Mouse (Mus musculus) forebrain, embryonic 13.5 days (tissue): ENCODE measurements around the gene Tmem8. TPM values are rescaled to one million over a fixed set of nuclear protein-coding genes. Genes with fewer than 3 reads are reported as not detected.

Source experiments
- ATAC-seq: fragments of 200-750 bp; cut with Nextera tagmentation; 2 replicates; pipeline ENCODE4 v1.8.0; 2017
- H3K27ac ChIP-seq: fragments of 300-500 bp; sonication (generic); 2 replicates; pipeline ENCODE4 v1.5.1; 2015; ENCODE audit warnings: inconsistent platforms, mild to moderate bottlenecking, moderate library complexity
- H3K27me3 ChIP-seq: fragments of 300-500 bp; sonication (generic); 2 replicates; pipeline ENCODE4 v1.6.1; 2015; ENCODE audit warnings: mild to moderate bottlenecking, inconsistent platforms
- H3K36me3 ChIP-seq: fragments of 300-500 bp; sonication (generic); 2 replicates; pipeline ENCODE4 v1.6.1; 2015; ENCODE audit warnings: mild to moderate bottlenecking, inconsistent platforms; ENCODE audit not compliant: poor library complexity, severe bottlenecking
- H3K4me1 ChIP-seq: fragments of 300-500 bp; sonication (generic); 2 replicates; pipeline ENCODE4 v1.6.1; 2015; ENCODE audit warnings: inconsistent platforms
- H3K4me2 ChIP-seq: fragments of 300-500 bp; sonication (generic); 2 replicates; pipeline ENCODE4 v1.6.1; 2015; ENCODE audit warnings: inconsistent platforms, mild to moderate bottlenecking, moderate library complexity
- H3K4me3 ChIP-seq: fragments of 300-500 bp; sonication (generic); 2 replicates; pipeline ENCODE4 v1.5.1; 2015; ENCODE audit warnings: mild to moderate bottlenecking, inconsistent platforms
- H3K9ac ChIP-seq: fragments of 300-500 bp; sonication (generic); 2 replicates; pipeline ENCODE4 v1.6.1; 2015; ENCODE audit warnings: mild to moderate bottlenecking, inconsistent platforms
- H3K9me3 ChIP-seq: fragments of 300-500 bp; sonication (generic); replicated peaks from 2 replicates; pipeline ENCODE4 v1.6.1; 2016; ENCODE audit warnings: inconsistent platforms
- WGBS: fragments of 180-500 bp; shearing (Covaris S2); methylation state at CpG from one replicate; pipeline ENCODE4 v1.1.7; 2015; 5-methylcytosine and 5-hydroxymethylcytosine counted together
- polyA plus RNA-seq: library from polyadenylated mRNA; unstranded; fragments of >200 nt; fragmentation: Nextera tagmentation; extraction: Ambion mirVana; gene quantifications from 2 replicates; pipeline ENCODE4 v1.2.1, GENCODE M21; 2015

The Tmem8 gene
- polyA plus RNA-seq = 1.5 and 1.9 TPM in 2 replicates

- H3K4me1 ChIP-seq = peaks cover 19% of the 10 kb centered on the region
- no peaks in the 10 kb centered on the region for H3K9me3 ChIP-seq
- peak within 1 kb of the TSS; percentile 95 for H3K4me2 ChIP-seq
- under 1% methylated on average over 52 of the region's 75 CpGs for WGBS
- ATAC-seq = peak; percentile 82
- H3K36me3 ChIP-seq = no peaks in the 10 kb centered on the region
- peak within 1 kb of the TSS; percentile 82 for H3K4me3 ChIP-seq
- H3K9ac ChIP-seq = peak within 1 kb of the TSS; percentile 85
- peaks cover 70% of the 10 kb centered on the region for H3K27me3 ChIP-seq
- no peak within 1 kb of the TSS for H3K27ac ChIP-seq
Measured at GRCm38 (mm10) chr17:26113181-26113948, at the start of gene Tmem8. Gene Tmem8 (plus strand): TSS chr17:26113299.

GRCm38 (mm10) chr17:26064916-26065315 is 48.2 kb upstream of the Tmem8 start:
- no peaks in the 10 kb centered on the region for H3K9me3 ChIP-seq
- WGBS = 78% methylated on average over 6 of the region's 6 CpGs
- H3K27me3 ChIP-seq = no peaks in the 10 kb centered on the region
- peaks cover 51% of the 10 kb centered on the region for H3K36me3 ChIP-seq
- no peak for ATAC-seq
- H3K9ac ChIP-seq = peak overlapping the region; percentile 34
- peaks cover 70% of the 10 kb centered on the region for H3K4me1 ChIP-seq
- peak overlapping the region; percentile 20 for H3K4me3 ChIP-seq
- no peak overlapping the region for H3K27ac ChIP-seq
- peak overlapping the region; percentile 43 for H3K4me2 ChIP-seq

- Histone ChIP-seq H3K36me3 (peaks cover 39% of the 10 kb centered on the region), H3K27ac (no peak overlapping the region), H3K9ac (peak overlapping the region; percentile 95), H3K4me2 (peak overlapping the region; percentile 98), H3K27me3 (peaks cover 9% of the 10 kb centered on the region), H3K9me3 (no peaks in the 10 kb centered on the region), H3K4me1 (peaks cover 69% of the 10 kb centered on the region), H3K4me3 (peak overlapping the region; percentile 89)
- WGBS = 93% methylated on average over 7 of the region's 7 CpGs
- ATAC-seq = no peak
Measured at GRCm38 (mm10) chr17:26066488-26067020, 46.5 kb upstream of the Tmem8 start.

GRCm38 (mm10) chr17:26068024-26068830 is 44.9 kb upstream of the Tmem8 start:
- no peak for ATAC-seq

GRCm38 (mm10) chr17:26068831-26069739 is 44.0 kb upstream of the Tmem8 start, which contains the start of gene Rab11fip3:
Gene Rab11fip3 (minus strand): TSS chr17:26069555.
- Histone ChIP-seq H3K4me2 (peak within 1 kb of the TSS; percentile 98), H3K36me3 (peaks cover 13% of the 10 kb centered on the region), H3K27me3 (peaks cover 9% of the 10 kb centered on the region), H3K9me3 (no peaks in the 10 kb centered on the region), H3K4me3 (peak within 1 kb of the TSS; percentile 89), H3K9ac (peak within 1 kb of the TSS; percentile 95), H3K4me1 (peaks cover 49% of the 10 kb centered on the region), H3K27ac (peak within 1 kb of the TSS; percentile 89)
- under 1% methylated on average over 94 of the region's 94 CpGs for WGBS
- peak; percentile 97 for ATAC-seq

More at GRCm38 (mm10) chr17:26068024-26068830, 44.9 kb upstream of the Tmem8 start:
- WGBS = under 1% methylated on average over 44 of the region's 44 CpGs
- no peaks in the 10 kb centered on the region for H3K9me3 ChIP-seq
- H3K27me3 ChIP-seq = peaks cover 9% of the 10 kb centered on the region
- H3K4me1 ChIP-seq = peaks cover 57% of the 10 kb centered on the region
- peak overlapping the region; percentile 95 for H3K9ac ChIP-seq
- peak overlapping the region; percentile 89; the same call in 1 of the 2 replicates for H3K27ac ChIP-seq
- peak overlapping the region; percentile 89 for H3K4me3 ChIP-seq
- H3K4me2 ChIP-seq = peak overlapping the region; percentile 98
- peaks cover 22% of the 10 kb centered on the region for H3K36me3 ChIP-seq

- peaks cover 9% of the 10 kb centered on the region for H3K27me3 ChIP-seq
- peaks cover 3% of the 10 kb centered on the region for H3K36me3 ChIP-seq
- H3K4me3 ChIP-seq = peak overlapping the region; percentile 89
- peak overlapping the region; percentile 98 for H3K4me2 ChIP-seq
- no peak for ATAC-seq
- H3K27ac ChIP-seq = no peak overlapping the region
- peak overlapping the region; percentile 95; the same call in 1 of the 2 replicates for H3K9ac ChIP-seq
- no peaks in the 10 kb centered on the region for H3K9me3 ChIP-seq
- peaks cover 39% of the 10 kb centered on the region for H3K4me1 ChIP-seq
- WGBS = 45% methylated on average over 6 of the region's 6 CpGs
Measured at GRCm38 (mm10) chr17:26070136-26070535, 43.0 kb upstream of the Tmem8 start.

GRCm38 (mm10) chr17:26075246-26075645 is 37.9 kb upstream of the Tmem8 start:
- no peaks in the 10 kb centered on the region for H3K36me3 ChIP-seq
- no peak overlapping the region for H3K27ac ChIP-seq
- H3K4me2 ChIP-seq = no peak overlapping the region
- H3K4me3 ChIP-seq = no peak overlapping the region
- H3K27me3 ChIP-seq = peaks cover 7% of the 10 kb centered on the region
- 65% methylated on average over 3 of the region's 3 CpGs for WGBS
- H3K9me3 ChIP-seq = no peaks in the 10 kb centered on the region
- peaks cover under 1% of the 10 kb centered on the region; the same call in 1 of the 2 replicates for H3K4me1 ChIP-seq
- ATAC-seq = no peak
- no peak overlapping the region for H3K9ac ChIP-seq

- WGBS = 68% methylated on average over 2 of the region's 2 CpGs
- H3K9me3 ChIP-seq = no peaks in the 10 kb centered on the region
- H3K4me2 ChIP-seq = no peak overlapping the region
- no peaks in the 10 kb centered on the region; the same call in 1 of the 2 replicates for H3K27me3 ChIP-seq
- H3K4me3 ChIP-seq = no peak overlapping the region
- no peak for ATAC-seq
- H3K36me3 ChIP-seq = peaks cover 16% of the 10 kb centered on the region
- H3K9ac ChIP-seq = no peak overlapping the region
- H3K4me1 ChIP-seq = no peaks in the 10 kb centered on the region
- H3K27ac ChIP-seq = no peak overlapping the region
Measured at GRCm38 (mm10) chr17:26078851-26079250, 34.2 kb upstream of the Tmem8 start.

GRCm38 (mm10) chr17:26080867-26081266 is 32.2 kb upstream of the Tmem8 start:
- no peaks in the 10 kb centered on the region; the same call in 1 of the 2 replicates for H3K27me3 ChIP-seq
- peaks cover 19% of the 10 kb centered on the region for H3K36me3 ChIP-seq
- H3K27ac ChIP-seq = no peak overlapping the region
- no peaks in the 10 kb centered on the region for H3K4me1 ChIP-seq
- H3K9ac ChIP-seq = no peak overlapping the region
- H3K4me3 ChIP-seq = no peak overlapping the region
- no peak for ATAC-seq
- H3K9me3 ChIP-seq = no peaks in the 10 kb centered on the region
- 53% methylated on average over 2 of the region's 2 CpGs for WGBS
- H3K4me2 ChIP-seq = no peak overlapping the region

GRCm38 (mm10) chr17:26087059-26087564 is 26.0 kb upstream of the Tmem8 start:
- Histone ChIP-seq H3K9me3 (no peaks in the 10 kb centered on the region), H3K4me1 (no peaks in the 10 kb centered on the region), H3K4me3 (no peak overlapping the region), H3K4me2 (no peak overlapping the region), H3K27ac (no peak overlapping the region), H3K36me3 (peaks cover 18% of the 10 kb centered on the region; the same call in 1 of the 2 replicates), H3K9ac (no peak overlapping the region), H3K27me3 (no peaks in the 10 kb centered on the region)
- ATAC-seq = no peak
- WGBS = 94% methylated on average over 9 of the region's 9 CpGs
